Mouse (Mus musculus) heart, postnatal 0 days (tissue): ENCODE results near the gene Gstz1.

Experiments used
- CTCF ChIP-seq: IDR thresholded peaks from 2 replicates; pipeline ENCODE4 v1.5.1; 2016; ENCODE audit warnings: antibody characterized with exemption, control low read depth, low read depth
- EP300 ChIP-seq: IDR thresholded peaks from 2 replicates; pipeline ENCODE4 v1.6.1; 2016; ENCODE audit warnings: antibody characterized with exemption, low read depth

DNA sequence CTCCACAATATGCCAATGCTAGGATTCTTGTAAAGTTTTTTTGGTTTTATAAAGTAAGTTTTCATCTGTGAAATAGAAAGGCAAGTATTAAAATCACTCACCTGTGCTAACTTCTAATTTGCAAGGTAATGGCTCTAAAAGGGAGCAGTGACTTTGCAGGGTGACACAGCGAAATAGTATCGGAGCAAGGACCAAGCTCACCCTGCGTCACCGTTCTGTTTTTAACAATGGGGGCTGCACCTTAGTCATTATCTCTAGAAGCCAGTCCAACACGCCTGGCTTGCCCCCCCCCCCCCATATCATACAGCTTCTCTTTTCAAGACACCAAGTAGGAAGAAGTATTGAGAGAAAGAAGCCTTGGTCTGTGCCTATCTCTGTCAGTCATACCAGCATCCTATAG, 13.8 kb downstream of the Gstz1 start:
- TF ChIP-seq EP300 (no peak), CTCF (no peak)
